Mouse (Mus musculus) yolk sac, embryonic 10.5 days (tissue): ENCODE data around the gene Ephx1.

Experiments
- DNase-seq: peaks from one replicate; pipeline ENCODE4 v3.0.0-alpha.2; 2017; ENCODE audit warnings: low spot score

Ephx1 gene

DNA sequence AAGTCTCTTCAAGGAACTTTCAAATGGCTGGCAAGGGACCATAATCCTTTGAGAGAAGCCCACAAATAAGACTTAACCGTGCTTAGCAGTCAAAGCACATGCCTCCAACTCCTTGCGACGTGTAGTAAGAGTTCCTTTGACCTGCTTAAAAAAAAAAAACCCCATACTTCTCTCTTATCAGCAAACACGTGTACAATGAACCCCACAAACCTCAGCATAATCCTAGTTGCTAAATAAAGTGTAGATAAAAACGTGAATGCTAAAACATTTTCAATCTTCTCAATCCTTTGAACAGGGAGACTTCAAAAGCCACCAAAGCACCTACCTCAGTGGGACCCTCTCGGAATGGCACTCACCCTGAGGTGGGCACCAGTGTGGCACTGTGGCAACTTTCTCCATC, 7.3 kb downstream of the Ephx1 start:
- DNase-seq = no peak

DNA sequence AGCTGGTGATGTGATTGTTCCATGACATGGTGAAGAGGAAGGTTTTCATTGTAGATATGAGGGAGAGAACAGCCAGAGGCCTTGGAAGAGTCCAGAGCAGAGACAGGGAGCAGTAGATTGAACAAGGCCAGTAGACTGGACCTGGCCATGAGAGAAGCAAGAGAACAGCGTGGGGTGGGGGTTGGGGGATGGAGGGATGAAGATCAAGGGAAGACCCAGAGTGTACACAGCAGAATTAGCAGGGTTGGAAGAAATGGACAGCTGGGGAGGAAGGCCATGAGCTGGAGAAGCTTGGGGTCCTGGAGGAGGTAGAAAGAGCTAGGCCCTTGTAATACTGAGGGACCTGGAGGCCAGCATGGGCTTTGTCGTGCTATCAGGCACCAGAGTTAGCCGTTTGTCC, 8.3 kb downstream of the Ephx1 start:
- DNase-seq = no peak

DNA sequence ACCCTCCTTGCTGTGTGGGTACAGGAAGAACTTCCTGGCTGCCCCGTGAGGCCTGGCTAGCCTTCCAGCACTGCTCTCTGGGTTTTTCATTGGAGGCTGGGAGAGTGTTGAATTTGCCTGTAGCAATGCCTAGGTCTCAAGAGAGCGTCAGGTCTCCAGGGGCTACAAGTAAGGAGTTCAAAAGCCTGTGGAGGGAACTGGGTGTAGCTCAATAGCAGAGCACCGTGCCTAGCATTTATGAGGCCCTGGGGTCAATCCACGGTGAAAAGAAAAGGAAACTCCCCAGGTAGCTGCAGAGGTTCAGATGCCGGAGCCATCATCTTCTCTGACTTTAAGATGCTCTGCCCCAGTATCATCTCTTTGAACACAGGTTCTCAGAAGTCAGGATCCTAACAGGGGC, 9.1 kb downstream of the Ephx1 start:
- DNase-seq = no peak

DNA sequence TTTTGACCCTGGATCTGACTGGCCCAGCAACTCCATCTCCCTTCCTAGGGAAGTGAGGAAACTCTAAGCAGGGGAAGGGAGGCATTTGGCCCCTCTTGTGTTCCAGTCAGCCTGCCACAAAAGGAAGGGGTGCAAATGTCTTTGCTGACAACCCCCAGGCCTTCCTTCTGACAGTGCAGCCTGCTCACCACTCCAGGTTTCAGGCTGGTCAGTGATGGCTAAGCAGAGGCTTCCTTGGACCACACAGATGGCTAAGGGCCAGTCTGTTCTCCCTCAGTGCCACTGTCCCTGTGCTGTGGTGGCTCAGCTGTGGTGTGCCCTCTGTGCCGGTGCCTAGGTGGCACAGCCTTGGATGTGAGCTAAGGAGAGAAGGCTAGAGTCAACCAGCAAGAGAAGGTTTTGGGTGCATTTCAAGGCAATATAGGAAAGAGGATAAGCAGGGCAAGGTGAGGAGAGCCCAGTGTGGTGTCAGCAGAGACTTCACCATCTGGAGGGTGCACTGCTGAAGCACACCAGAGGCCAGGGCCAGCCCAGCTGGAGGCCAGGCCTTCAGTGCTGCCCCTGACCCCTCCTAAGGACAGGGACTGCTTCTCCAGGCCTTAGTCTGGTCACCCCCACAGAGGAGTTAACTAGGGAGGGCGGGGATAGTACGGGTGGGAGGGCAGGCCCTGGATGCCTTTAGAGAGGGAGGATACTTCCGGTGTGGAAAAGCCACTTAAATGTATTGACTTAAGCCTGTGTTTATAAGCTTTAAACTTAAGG, 10.4 kb downstream of the Ephx1 start:
- no peak for DNase-seq

DNA sequence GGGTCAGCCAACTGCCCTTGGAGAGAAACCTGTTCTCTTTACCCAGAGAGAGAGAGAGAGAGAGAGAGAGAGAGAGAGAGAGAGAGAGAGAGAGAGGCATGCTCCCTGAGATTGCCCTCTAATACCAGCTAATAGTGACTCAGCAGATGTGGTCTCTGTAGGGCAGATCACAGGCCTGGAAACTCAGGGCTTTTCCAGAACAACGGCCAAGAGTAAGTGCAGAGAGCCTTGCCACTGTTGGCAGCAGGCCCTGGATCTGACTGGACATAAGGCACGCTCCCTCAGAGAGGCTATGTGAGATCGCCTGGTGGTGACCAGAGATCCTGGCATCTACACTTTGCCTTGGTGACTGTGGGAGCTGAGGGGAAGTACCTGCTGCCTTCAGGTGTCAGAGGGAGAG, 10.9 kb downstream of the Ephx1 start:
- peak; percentile 11 for DNase-seq

DNA sequence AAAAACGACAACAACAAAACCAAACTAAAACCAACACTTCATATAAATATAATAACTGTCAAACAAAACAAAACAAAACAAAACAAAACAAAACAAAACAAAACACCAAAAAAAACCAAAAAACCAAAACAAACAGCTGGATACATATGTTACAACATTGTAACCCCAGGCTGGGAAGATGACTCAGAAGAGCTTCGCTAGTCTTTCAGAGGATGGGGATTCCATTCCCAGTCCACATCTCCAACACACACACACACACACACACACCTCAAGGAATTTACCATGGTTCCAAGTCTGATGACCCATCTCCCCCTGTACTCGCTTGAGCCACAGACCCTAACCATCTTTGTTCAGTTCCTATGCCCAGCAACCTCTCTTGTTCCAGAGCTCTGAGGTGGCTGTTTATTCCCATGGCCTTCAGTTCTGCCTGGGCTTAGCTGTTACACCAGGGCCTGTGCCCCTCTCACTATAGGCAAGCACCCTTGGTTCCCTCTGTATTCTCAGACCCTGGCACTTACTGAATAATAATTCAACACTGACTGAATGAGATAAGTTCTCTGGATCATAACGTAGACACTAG, 11.6 kb downstream of the Ephx1 start:
- no peak for DNase-seq

DNA sequence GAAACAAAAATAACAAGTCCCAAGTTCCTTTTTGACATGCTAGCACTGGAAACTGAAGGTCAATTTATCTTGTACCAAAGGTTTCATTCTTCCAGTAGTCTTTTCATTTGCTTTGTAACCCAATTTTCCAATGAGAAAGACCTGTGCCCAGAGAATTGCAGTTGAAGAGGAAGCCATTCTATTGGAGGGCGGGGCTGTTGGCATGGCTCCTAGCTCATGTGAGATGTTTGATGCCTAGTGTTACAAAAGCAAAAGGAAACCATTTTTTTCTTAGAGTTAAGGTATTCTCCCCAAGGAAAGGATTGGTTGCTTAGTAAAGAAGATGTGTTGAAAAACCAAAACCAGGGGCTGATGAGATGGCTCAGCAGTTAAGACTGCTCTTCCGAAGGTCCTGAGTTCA, 12.4 kb downstream of the Ephx1 start:
- no peak for DNase-seq

DNA sequence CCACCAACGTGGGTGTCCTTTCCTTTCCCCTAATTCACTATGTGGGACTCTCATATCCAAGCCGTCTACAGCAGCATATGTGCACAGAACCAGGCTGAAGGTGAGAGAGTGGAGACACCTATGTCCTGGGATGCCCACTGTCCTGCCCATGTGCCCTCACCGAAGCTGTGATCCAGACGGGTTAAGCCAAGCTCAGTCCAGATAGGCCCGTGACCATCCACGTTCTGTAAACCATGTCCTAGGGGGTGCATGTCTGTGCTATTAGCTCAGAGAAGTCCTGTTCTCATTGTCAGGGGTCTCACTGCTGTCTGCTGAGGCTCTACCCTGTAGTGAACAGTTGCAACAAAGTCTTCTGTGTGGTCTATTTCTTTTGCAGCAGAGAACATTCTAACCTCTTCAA, 12.9 kb downstream of the Ephx1 start:
- DNase-seq = no peak

DNA sequence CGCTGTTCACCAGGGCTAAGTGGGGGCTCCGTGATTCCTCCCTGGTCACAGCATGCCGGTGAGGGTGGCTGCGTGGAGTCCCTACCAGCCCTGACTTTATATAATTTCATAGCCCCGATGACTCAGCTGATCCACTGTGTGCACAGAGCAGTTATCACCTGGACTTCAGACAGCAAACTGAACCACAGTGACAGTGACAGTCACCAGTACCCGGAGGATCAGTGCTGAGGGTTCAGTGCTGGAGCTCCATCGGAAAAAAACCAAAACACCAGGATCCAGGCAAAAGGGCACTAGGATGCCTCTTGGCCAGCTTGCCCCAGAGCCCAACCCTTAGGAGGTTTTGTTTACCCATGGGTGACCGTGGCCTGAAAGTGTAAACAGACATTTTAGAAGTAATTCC, 15.4 kb downstream of the Ephx1 start:
- peak; percentile 27 for DNase-seq

DNA sequence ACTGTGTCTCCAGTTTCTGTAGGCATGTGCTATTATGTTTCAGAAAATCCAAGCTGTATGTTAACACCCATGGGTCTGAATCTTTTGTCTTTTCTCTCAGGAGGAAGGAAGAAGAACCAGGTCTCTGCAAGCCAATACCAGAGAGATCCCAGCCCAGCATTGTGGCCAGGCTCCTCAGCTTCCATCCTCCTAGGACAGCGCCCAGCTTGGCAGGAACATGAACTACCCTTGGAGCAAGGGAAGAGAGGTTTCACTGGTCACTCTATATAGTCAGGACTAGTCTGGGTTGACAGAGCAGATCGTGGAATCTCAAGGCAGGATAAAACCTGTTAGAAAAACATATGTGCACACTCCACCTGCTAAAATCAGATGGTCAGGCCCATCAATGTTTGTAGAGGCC, 16.9 kb downstream of the Ephx1 start:
- no peak for DNase-seq

DNA sequence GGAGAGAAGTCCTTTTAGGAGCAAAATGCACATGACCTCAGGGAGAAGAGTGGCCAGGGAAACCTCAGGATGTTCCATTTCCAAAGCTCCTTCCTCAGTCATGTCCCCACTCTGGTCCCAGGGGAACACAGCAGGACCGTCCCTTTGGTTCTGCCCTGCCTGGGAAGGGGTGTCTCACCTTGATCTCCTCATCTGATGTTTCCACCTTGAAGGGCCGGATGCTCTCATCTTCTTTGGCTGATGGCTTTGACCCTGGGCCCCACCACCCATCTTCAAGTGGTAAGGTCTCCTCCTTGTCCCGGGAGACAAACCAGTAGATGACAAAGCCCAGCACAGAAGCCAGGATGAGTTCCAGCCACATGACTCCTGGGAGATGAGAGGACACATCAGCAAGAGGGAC, 19.1 kb downstream of the Ephx1 start:
- DNase-seq = no peak

DNA sequence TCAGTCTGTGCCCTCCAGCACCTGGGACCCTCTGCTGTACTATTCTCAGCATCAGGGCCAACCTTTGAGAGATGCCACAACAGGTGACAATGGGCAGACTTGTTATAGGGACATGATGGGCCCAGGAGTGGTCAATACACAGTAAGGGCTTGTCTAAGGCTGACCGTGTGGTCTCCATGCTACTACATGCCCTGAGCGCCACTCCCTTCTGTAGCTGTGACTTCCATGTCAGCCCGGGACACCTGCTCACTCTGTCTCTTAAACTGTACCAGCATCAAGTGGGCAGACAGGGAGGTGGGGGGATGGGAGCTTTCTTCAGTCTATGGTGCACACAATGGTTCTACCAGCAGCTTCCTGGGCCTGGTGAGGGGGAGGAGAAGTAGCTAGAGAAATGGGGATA, 19.5 kb downstream of the Ephx1 start:
- no peak for DNase-seq

DNA sequence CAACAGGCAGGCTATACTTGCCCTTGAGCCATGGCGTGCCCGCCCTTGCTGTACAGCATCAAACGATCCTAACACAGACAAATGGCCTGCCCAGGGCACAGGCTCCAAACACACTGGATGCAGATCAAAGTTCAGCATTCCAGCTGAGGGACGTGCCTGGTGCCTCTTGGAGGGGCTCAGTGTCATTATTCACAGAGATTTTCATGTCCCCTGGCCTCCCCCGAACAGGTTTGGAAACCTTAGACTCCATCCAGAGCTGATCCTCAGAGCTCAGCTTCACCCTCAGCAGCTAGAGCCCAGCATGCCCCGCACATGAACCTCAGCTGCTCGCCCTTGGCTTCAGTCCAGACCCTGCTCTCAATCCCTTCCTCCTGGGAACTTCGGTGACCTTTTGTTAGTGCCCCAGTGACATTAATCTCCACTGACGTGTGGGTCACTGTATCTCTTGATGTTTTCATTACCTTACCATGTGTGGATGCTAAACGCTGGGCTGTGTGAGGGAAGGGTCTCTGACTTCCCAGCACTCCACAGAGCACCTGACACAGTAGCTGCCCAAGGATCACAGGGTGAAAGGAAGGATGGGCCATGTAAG, 20.1 kb downstream of the Ephx1 start:
- DNase-seq = no peak

DNA sequence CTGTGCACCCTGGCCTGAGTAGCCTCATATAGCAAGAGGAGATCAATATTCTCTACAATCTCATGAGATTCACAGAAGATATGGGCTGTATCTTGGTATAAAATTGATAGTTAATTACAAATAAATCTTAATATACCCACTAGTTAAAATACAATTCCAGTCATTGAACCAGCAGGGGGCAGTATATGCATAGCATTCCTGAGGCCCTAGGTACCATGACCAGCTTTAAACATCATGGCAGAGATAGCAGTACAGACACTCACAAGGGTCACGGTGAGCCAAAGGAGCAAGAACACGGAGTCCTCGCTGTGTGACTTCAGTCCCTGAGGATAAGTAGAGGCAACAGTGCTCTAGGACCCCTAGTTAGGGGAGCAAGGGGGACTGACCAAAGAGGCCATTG, 28.6 kb downstream of the Ephx1 start:
- no peak for DNase-seq

DNA sequence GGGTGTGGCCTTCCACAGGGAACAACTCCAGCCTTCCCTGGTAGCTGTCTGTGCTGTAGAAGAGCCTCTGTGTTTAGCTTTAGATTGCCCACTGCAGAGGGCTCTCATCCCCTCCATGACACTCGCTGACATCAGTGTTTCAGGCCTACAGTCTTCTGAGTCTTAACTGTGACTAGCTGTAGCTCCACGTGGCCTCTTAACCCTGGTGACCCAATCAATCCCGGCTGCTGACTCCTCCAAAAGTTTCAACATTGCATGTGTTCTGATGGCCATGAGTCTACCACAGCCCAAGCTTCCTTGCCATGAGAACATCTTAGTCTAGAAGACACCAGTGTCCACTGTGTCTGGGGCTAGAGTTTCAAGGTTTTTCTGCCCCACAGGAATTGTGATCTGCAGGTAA, 30.0 kb downstream of the Ephx1 start:
- no peak for DNase-seq

DNA sequence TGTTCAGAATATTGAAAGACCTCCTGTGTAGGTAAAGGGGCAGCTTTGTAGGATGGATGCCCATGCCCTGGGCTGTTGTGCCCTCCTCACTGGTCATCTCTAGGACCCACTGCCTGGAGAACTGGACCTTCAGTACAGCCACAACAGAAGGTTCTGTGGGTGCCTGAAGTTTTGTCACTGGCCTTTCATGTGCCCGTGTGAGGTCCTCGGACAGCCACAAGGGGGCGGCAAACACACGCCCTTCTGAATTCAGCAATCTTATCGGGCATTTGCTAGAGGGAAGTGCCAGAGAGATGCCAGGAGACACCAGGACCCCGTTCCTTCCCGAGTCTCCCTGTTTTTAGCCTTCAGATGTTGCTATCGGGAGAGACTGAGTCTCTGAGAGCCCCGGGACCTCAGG, 32.9 kb downstream of the Ephx1 start:
- DNase-seq = peak; percentile 42

DNA sequence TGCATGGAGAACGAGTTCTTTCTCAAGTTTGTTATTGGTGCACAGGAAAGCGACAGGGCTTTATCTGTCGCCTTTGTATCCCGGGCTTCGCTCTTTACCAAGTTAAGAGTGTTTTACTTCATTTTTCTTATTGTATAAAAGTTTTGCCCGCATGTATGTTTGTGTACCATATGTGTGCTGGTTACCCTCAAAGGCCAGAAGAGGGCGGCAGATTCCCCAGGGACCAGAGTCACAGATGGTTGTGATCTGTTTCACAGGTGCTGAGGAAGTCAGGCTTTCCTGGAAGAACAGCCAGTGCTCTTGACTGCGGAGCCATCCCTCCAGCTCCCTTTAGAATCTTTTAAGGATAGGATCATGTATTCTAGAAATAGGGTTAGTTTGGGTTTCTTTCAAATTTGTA, 34.0 kb downstream of the Ephx1 start:
- DNase-seq = no peak

DNA sequence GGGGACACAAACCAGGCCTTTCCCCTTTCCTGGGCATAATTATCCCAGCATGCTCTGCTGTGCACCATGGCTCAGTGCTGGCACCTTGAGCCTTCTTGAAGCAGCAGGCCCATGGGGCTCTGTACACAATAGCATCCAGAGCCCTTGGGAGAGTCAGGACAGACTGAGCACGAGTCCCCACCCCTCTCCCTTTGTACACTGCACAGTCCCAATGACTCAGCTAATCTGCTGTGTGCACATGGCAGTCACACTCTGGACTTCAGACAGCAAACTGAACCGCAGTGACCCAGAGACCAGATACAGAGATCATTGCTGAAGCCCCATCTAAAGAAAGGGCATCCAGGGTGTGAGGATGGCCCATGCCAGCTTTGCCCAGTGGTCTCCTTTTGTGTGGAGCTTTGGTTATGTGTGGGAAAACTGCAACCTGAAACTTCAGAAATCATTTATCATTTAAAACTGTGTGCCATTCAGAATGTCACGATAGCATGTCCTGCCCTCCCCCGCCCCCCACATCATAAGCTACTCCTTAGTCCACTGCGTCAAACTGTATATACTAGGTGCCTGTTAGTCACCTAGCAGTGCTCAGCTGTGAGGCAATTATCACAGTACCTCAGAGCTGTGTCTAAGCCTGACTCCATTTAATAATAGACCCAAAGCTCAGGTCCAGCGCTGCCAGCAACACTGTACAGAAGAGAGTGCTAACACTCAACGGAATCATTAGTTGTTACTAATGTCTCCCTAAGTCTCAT, 39.2 kb downstream of the Ephx1 start:
- DNase-seq = peak; percentile 62

DNA sequence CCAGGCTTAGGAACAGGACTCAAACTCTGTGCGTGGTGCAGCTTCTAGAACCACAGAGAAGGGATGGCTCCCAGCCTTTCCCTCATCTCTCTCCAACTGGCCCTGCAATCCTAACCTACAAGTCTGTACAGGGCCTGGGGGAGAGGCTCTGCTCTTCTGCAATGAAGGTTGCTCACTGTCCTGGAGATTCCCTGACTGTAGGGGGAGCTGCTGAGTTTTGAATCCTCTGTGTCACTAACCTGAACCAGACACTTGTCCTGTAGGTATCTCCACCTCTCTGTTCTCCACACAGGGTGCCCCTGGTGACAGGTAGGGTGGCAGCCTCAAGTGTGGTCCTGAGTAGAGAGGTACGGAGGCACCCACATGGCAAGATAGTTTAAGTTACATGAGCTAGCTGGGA, 40.2 kb downstream of the Ephx1 start:
- DNase-seq = no peak

DNA sequence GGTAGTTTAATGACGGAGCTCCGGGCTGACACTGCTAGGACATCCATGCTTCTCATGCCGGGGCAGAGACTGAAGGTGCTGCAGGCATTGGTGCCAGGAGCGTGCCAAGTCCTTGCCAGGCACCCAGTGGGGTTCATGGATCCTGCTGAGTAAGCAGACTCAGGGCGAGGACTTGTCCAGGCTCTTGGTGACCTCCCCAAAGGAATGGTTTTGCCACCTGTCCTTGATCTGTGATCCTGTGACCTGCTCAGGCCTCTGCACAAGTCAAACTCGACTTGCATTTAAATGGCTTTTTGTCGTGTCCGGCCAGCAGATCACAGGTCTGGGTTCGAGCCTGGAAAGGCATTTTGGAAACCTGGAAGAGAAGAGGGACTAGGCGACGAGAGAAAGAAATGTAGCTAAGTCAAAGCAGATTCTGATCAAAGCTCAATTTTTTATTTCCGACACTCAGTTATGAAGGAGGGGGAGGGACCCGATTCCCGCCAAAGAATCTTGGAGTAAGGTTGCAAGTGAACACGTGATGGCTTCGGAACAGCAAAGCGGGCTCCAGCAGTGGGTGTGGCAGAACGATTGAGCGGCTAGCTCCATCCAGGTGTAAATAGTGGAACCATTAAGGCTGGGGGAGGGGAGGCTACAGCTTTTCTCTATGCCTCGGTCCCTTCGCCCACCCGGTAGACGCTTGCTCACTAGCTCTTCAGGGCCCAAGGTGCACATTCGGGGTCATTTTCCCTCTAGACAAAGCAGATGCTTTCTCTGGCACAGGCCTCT, 41.0 kb downstream of the Ephx1 start:
- DNase-seq = no peak

DNA sequence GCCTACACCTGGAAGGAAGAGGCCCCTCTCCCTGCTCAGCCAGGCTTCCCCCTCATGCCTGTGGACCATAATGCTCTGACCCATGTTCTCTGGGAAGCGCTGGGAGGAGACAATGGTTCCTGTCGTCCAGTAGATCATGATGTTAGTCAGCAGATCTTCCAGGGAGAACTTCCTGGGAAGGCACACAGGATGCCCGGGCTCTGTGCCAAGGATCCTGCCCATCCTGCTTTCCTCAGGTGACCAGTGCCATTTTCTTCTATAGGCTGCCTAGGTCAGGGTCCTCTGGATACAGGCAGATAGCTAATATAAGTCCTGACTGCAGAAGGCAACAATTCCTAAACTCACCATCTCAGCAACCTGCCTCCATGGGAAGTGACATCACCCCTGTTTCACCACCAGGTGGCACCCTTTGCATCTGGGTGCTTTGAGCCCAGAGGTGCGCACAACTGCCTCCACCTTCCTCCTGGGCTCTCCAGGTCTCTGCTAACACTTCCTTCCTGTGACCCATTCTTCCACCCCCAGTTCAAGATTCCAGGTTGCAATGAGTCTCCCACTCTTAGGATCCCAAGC, 44.5 kb downstream of the Ephx1 start:
- no peak for DNase-seq
